Mouse (Mus musculus) fibroblast of lung, adult 2 months (primary cell): ENCODE measurements around the gene Lrrc4c.

Experiments used
- DNase-seq: peaks from one replicate; pipeline ENCODE4 v3.0.0-alpha.2; 2011; ENCODE audit warnings: low read depth

The Lrrc4c gene

GRCm38 (mm10) chr2:96547171-96547570 lies 229.2 kb downstream of the Lrrc4c start:
- no peak for DNase-seq

GRCm38 (mm10) chr2:96573755-96574154 lies 255.8 kb downstream of the Lrrc4c start:
- no peak for DNase-seq

GRCm38 (mm10) chr2:96577701-96578100 lies 259.7 kb downstream of the Lrrc4c start:
- no peak for DNase-seq

GRCm38 (mm10) chr2:96580136-96580733 lies 262.3 kb downstream of the Lrrc4c start:
- DNase-seq = no peak

GRCm38 (mm10) chr2:96585665-96586064 lies 267.7 kb downstream of the Lrrc4c start:
- DNase-seq = peak; percentile 27

- no peak for DNase-seq
Observed at GRCm38 (mm10) chr2:96604801-96605200, 286.8 kb downstream of the Lrrc4c start.

- DNase-seq = no peak
Observed at GRCm38 (mm10) chr2:96614121-96614520, 296.2 kb downstream of the Lrrc4c start.

- no peak for DNase-seq
Observed at GRCm38 (mm10) chr2:96618691-96619205, 300.8 kb downstream of the Lrrc4c start.

- no peak for DNase-seq
Observed at GRCm38 (mm10) chr2:96667113-96667512, 349.1 kb downstream of the Lrrc4c start.

- DNase-seq = no peak
Observed at GRCm38 (mm10) chr2:96681806-96682205, 363.8 kb downstream of the Lrrc4c start.

GRCm38 (mm10) chr2:96685328-96685727 lies 367.4 kb downstream of the Lrrc4c start:
- DNase-seq = no peak

- no peak for DNase-seq
Observed at GRCm38 (mm10) chr2:96705004-96705403, 387.0 kb downstream of the Lrrc4c start.

- DNase-seq = no peak
Observed at GRCm38 (mm10) chr2:96707772-96708350, 389.9 kb downstream of the Lrrc4c start.

- no peak for DNase-seq
Observed at GRCm38 (mm10) chr2:96714561-96714960, 396.6 kb downstream of the Lrrc4c start.

- DNase-seq = no peak
Observed at GRCm38 (mm10) chr2:96717353-96717752, 399.4 kb downstream of the Lrrc4c start.

GRCm38 (mm10) chr2:96723395-96723794 lies 405.4 kb downstream of the Lrrc4c start:
- no peak for DNase-seq

- peak; percentile 2 for DNase-seq
Observed at GRCm38 (mm10) chr2:96736081-96736480, 418.1 kb downstream of the Lrrc4c start.

GRCm38 (mm10) chr2:96755066-96755465 lies 437.1 kb downstream of the Lrrc4c start:
- DNase-seq = no peak

GRCm38 (mm10) chr2:96757701-96758100 lies 439.7 kb downstream of the Lrrc4c start:
- no peak for DNase-seq

GRCm38 (mm10) chr2:96763538-96763937 lies 445.6 kb downstream of the Lrrc4c start:
- no peak for DNase-seq

GRCm38 (mm10) chr2:96775376-96775775 lies 457.4 kb downstream of the Lrrc4c start:
- DNase-seq = no peak

GRCm38 (mm10) chr2:96796681-96797385 lies 478.9 kb downstream of the Lrrc4c start:
- no peak for DNase-seq

- DNase-seq = no peak
Observed at GRCm38 (mm10) chr2:96850839-96851396, 532.9 kb downstream of the Lrrc4c start.
